Mouse (Mus musculus): ENCODE data around the gene Lrrc8b. TPM values are rescaled to one million over a fixed set of nuclear protein-coding genes. Genes with fewer than 3 reads are reported as not detected.
A peak's percentile ranks its signal among the peaks of the same experiment; 100 is the strongest.

Lrrc8b gene
- polyA plus RNA-seq, 1 experiment from 2014 or later: 7.3 TPM

DNA sequence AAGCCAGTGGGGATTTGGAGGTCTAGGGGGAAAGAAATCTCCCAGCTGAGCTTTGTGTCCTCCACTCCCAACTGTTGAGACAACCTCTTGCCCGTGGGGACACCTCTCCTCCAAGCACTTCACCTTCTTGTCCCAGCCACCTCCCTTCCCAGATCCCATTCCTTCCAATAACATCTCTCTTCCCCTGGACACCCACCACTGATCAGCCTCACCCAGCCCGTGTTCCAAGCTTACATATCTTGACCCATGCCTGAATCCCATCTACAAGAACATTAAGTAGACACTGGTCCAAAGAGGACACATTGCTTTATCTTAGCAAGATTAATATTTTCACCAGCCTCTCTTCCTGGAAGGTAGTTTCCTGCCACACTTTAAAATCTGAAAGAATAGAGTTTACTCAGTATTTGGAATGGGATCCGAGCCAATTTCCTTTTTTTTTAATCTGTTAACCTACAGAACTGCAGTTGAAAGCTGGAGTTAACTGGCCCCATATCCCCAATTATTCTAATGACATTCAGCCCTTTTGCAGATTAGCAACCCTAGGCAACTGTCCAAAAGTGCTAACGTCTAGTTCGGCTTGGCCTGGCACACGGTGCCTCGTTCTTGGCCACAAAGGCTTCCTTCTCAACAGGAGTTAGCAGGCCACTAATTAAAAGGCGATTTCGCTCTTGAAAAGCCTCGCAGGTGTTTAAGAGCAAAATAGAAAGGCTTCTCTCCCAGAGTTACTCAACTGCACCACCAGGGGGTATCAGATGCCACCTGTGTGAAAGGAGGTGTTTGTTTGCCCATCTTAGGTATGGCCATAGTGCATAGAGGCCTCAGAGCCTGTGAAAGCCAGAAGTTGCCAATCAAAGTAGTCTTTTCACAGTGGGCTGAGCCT is 77.0 kb downstream of the Lrrc8b start:
- Histone ChIP-seq H3K9ac (no peak overlapping the region), H3K27me3 (0 out of 2 replicates have a peak, but pooled peaks cover 6% of the 10 kb centered on the region), H3K27ac (no peak overlapping the region), H3K4me3 (replicated peaks) (no peak overlapping the region), H3K4me2 (no peak overlapping the region), H3K4me1 (peaks cover 16% of the 10 kb centered on the region), H3K9me3 (replicated peaks) (no peaks in the 10 kb centered on the region), H3K36me3 (no peaks in the 10 kb centered on the region)
- 44% methylated on average over 10 of the region's 10 CpGs for WGBS
- ATAC-seq (replicated peaks; ENCODE audit: low FRiP score): no peak

- H3K4me2 ChIP-seq: no peak overlapping the region
- H3K27me3 ChIP-seq: 0 out of 2 replicates have a peak, but pooled peaks cover 6% of the 10 kb centered on the region
- no peaks in the 10 kb centered on the region for H3K9me3 ChIP-seq (replicated peaks)
- ATAC-seq (replicated peaks; ENCODE audit: low FRiP score): no peak
- no peak overlapping the region for H3K4me3 ChIP-seq (replicated peaks)
- no peak overlapping the region for H3K9ac ChIP-seq
- H3K27ac ChIP-seq: no peak overlapping the region
- WGBS: 87% methylated on average over 7 of the region's 7 CpGs
- H3K4me1 ChIP-seq: peaks cover 16% of the 10 kb centered on the region
- H3K36me3 ChIP-seq: no peaks in the 10 kb centered on the region
Observed at GRCm38 (mm10) chr5:105493377-105493776, 77.8 kb downstream of the Lrrc8b start.

DNA sequence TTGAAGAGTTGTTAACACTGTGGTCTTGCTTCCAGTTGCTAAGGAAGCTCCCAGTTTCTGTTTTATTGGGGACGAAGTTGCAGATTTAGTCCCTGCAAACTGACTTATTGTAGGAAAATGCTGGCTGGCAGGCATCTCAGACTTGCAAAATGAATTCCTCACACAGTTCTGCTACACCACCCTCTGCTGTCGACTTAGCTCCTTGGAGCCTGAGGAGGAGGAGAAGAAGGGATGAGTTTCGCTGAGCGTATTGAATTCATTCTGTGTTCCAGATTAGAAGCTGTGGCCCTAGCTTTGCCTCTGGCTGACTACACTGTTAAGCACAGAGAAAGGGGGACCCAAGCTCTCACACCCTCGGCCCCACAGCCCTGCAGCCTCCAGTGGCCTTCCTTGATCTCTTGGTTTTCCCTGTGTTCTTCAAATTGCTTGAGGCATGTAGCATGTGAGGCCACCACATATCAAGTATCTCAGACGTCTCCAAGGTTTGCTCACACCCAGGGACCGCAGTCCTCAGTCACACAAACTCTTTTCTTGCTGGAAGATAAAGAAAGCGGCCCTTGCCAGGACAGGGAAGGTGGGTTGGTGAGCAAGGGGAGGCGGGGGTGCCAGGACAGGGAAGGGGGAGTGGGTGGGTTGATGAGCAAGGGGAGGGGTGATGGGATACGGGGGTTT is 78.8 kb downstream of the Lrrc8b start:
- ATAC-seq (replicated peaks; ENCODE audit: low FRiP score): no peak; the same call in 1 of the 2 replicates
- Histone ChIP-seq H3K9me3 (replicated peaks) (no peaks in the 10 kb centered on the region), H3K36me3 (no peaks in the 10 kb centered on the region), H3K27ac (no peak overlapping the region), H3K9ac (no peak overlapping the region), H3K27me3 (0 out of 2 replicates have a peak, but pooled peaks cover 6% of the 10 kb centered on the region), H3K4me2 (peak overlapping the region; percentile 60), H3K4me3 (replicated peaks) (no peak overlapping the region), H3K4me1 (peaks cover 16% of the 10 kb centered on the region)
- 49% methylated on average over 10 of the region's 10 CpGs for WGBS

GRCm38 (mm10) chr5:105494918-105495901 is 79.6 kb downstream of the Lrrc8b start:
- 7% methylated on average over 23 of the region's 24 CpGs for WGBS
- H3K4me2 ChIP-seq: peak overlapping the region; percentile 60
- H3K27me3 ChIP-seq: 0 out of 2 replicates have a peak, but pooled peaks cover 6% of the 10 kb centered on the region
- peak; percentile 85 for ATAC-seq (replicated peaks; ENCODE audit: low FRiP score)
- no peaks in the 10 kb centered on the region for H3K36me3 ChIP-seq
- no peaks in the 10 kb centered on the region for H3K9me3 ChIP-seq (replicated peaks)
- no peak overlapping the region for H3K9ac ChIP-seq
- H3K27ac ChIP-seq: no peak overlapping the region
- H3K4me3 ChIP-seq (replicated peaks): peak overlapping the region; percentile 27
- peaks cover 16% of the 10 kb centered on the region for H3K4me1 ChIP-seq

DNA sequence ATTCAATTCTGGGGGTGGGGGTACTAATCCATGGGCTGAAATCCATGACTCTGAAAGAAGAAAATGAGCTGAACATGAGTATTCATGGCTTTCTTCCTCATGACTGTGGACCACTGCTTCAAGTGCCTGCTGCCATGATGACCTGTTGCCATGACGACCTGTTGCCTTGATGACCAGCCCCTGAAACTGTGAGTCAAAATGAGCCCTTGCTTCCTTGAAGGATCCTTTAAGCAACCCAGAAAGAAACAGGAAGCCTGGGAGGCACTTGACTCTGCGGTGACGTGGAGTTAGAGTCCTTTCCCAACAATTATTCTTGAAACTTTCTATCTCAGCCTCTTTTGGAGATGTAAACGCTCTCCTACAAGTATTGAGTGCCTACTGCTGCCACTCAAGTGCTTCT is 80.6 kb downstream of the Lrrc8b start:
- 89% methylated on average over 4 of the region's 4 CpGs for WGBS

DNA sequence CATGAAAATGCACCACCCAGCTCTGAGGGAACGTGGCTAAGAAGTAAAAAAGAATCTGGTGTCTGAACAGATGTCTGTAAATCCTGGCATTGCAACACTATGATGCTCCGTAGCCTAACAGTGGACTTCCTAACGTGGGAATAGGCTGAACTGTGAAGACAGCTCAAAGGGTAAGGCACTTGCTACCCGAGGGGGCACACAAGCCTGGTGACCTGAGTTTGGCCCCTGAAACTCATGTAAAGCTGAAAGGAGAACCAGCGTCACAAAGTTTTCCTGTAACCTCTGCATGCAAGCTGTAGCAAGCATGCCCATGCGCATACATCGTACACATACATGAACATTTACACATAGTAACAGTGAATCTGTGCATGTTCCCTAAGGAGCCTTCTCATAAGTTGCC is 81.0 kb downstream of the Lrrc8b start:
- no peak for ATAC-seq (replicated peaks; ENCODE audit: low FRiP score)
- Histone ChIP-seq H3K4me3 (replicated peaks) (no peak overlapping the region), H3K36me3 (no peaks in the 10 kb centered on the region), H3K27ac (no peak overlapping the region), H3K27me3 (0 out of 2 replicates have a peak, but pooled peaks cover 6% of the 10 kb centered on the region), H3K9me3 (replicated peaks) (no peaks in the 10 kb centered on the region), H3K4me1 (peaks cover 22% of the 10 kb centered on the region), H3K9ac (no peak overlapping the region), H3K4me2 (no peak overlapping the region)
- WGBS: 83% methylated on average over 7 of the region's 7 CpGs

More for the DNA sequence above, 80.6 kb downstream of the Lrrc8b start:
- no peaks in the 10 kb centered on the region for H3K9me3 ChIP-seq (replicated peaks)
- 0 out of 2 replicates have a peak, but pooled peaks cover 6% of the 10 kb centered on the region for H3K27me3 ChIP-seq
- peaks cover 22% of the 10 kb centered on the region for H3K4me1 ChIP-seq
- no peak overlapping the region for H3K4me3 ChIP-seq (replicated peaks)
- no peaks in the 10 kb centered on the region for H3K36me3 ChIP-seq
- H3K9ac ChIP-seq: no peak overlapping the region
- H3K27ac ChIP-seq: no peak overlapping the region
- H3K4me2 ChIP-seq: no peak overlapping the region
- no peak for ATAC-seq (replicated peaks; ENCODE audit: low FRiP score)

DNA sequence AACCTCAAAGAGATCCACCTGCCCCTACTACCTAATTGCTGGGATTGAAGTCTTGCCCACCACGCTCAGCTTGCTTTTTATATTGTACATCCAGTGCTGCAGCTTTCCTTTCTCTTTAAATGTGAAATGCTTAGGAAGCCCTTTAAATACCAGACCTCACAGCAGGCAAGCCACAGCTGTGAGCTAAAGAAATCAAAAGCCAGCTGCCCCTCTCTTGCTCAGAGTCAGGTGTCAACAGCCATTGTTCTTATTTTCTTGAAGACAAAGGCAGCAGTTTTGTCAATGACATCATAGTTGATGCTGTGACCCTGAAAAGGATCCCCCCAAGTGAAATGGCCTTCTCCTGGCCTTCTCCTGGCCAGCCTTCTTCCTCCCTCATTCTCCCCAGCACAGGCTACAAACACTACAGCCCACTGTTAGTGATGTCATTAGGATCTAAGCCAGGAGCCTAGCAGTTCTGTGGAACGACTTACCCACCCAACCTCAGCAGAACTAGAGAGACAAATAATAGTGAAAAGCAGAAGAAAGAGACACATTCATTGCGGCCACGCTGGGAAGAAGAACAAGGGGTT is 82.9 kb downstream of the Lrrc8b start:
- Histone ChIP-seq H3K27ac (no peak overlapping the region), H3K9ac (no peak overlapping the region), H3K27me3 (0 out of 2 replicates have a peak, but pooled peaks cover 6% of the 10 kb centered on the region), H3K4me2 (no peak overlapping the region), H3K36me3 (no peaks in the 10 kb centered on the region), H3K9me3 (replicated peaks) (no peaks in the 10 kb centered on the region), H3K4me3 (replicated peaks) (no peak overlapping the region), H3K4me1 (peaks cover 22% of the 10 kb centered on the region)
- WGBS: 66% methylated on average over 4 of the region's 4 CpGs
- ATAC-seq (replicated peaks; ENCODE audit: low FRiP score): no peak

GRCm38 (mm10) chr5:105499396-105499795 is 83.8 kb downstream of the Lrrc8b start:
- H3K4me2 ChIP-seq: no peak overlapping the region
- H3K36me3 ChIP-seq: no peaks in the 10 kb centered on the region
- H3K4me3 ChIP-seq (replicated peaks): no peak overlapping the region
- 0 out of 2 replicates have a peak, but pooled peaks cover 6% of the 10 kb centered on the region for H3K27me3 ChIP-seq
- no peak overlapping the region for H3K9ac ChIP-seq
- H3K4me1 ChIP-seq: peaks cover 19% of the 10 kb centered on the region
- no peaks in the 10 kb centered on the region for H3K9me3 ChIP-seq (replicated peaks)
- ATAC-seq (replicated peaks; ENCODE audit: low FRiP score): no peak
- no peak overlapping the region for H3K27ac ChIP-seq
- WGBS: 79% methylated on average over 1 of the region's 1 CpGs

DNA sequence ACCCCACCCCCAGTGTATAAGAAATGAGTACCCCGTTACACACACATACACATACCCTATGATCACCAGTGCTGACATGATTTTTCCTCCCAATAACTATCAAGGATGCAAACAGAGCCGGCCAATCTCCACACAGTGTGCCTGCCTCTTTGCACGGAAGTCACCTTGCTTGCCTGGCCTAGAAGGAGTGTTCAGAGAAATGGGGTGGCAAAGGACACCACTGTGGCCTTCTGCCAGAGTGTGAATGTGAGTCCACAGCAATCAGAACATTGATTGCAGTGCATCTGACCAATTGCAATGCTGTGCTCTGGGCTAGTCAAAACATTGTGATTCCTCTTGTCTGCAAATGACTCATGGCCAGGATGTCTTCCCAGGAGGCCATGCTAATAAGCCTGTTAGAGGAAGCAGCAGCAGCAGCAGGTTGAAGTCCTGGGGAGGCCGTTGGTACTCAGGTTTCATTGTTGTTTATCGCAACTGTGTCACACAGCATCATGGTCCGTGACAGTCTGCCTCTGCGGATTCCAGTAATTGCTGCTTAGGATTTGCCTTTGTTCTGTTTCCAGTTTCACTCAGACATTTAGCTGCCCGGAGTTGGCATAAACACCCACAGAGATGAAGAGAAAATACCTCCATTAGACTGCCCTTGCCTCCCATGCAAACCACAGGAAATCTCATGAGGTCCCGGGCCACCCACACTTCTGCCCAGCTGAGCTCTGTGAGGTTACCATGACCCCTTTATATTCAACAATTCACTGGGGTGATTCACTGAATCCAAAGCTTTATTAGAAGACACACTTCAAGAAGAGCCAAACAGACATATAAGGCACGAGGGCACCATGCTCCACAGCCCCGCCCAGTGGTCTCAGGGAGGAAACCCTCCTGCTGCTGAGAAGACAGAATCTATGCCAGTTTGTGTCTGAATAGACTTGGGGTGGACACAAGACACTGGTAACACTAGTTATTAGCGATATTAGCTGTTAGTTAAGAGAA is 84.9 kb downstream of the Lrrc8b start:
- Histone ChIP-seq H3K4me1 (peaks cover 9% of the 10 kb centered on the region), H3K4me3 (replicated peaks) (no peak overlapping the region), H3K27me3 (0 out of 2 replicates have a peak, but pooled peaks cover 6% of the 10 kb centered on the region), H3K9me3 (replicated peaks) (no peaks in the 10 kb centered on the region), H3K36me3 (no peaks in the 10 kb centered on the region), H3K9ac (no peak overlapping the region), H3K4me2 (no peak overlapping the region), H3K27ac (no peak overlapping the region)
- ATAC-seq (replicated peaks; ENCODE audit: low FRiP score): no peak
- 51% methylated on average over 12 of the region's 12 CpGs for WGBS

DNA sequence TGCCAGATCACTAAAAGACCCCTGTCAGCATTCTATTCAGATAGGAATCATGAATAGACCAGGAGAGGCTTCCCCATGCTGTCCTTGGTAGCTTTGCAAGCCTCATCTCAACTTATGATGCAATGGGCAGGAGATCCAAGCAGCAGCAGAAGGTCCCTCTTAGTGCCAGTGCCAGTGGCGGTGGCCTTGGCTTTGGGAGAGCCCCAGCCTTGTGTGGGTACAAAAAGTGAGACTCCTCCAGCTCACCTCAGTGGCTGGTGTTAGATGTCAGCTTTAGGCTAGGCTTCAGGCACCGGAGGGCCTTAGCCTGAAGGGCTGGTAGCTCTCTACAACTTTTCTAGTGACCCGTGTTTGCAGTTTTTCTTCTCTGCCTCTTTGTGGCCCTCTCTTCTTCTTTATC is 85.6 kb downstream of the Lrrc8b start:
- ATAC-seq (replicated peaks; ENCODE audit: low FRiP score): no peak
- 75% methylated on average over 3 of the region's 3 CpGs for WGBS
- H3K9ac ChIP-seq: no peak overlapping the region
- no peak overlapping the region for H3K4me3 ChIP-seq (replicated peaks)
- no peak overlapping the region for H3K4me2 ChIP-seq
- H3K27me3 ChIP-seq: no peaks in the 10 kb centered on the region
- H3K4me1 ChIP-seq: peaks cover 5% of the 10 kb centered on the region; the same call in 1 of the 2 replicates
- H3K27ac ChIP-seq: no peak overlapping the region
- H3K9me3 ChIP-seq (replicated peaks): no peaks in the 10 kb centered on the region
- no peaks in the 10 kb centered on the region for H3K36me3 ChIP-seq
